Mouse (Mus musculus): ENCODE data around the gene Max.

DNA sequence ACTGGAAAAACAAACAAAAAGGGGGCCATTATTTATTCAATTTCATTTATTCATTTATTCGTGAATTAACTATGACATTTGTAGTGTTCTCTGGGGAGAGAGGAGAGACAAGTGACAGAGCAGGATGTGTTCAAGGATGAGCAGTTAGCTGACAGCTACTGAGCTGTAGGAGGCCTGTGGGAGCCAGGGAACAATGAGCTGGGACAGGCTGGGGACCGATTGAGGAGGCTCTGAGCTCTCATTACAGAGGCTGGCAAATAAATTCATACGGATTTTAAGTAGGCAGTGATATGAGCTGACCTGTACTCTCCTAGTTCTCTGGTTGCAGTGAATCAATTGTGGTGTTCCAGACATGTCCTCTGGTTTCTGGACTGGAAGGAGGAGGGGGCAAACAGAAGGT is 70.8 kb downstream of the Max start:
- TF ChIP-seq POLR2A (IDR thresholded peaks at IDR 0.05; ENCODE audit: extremely low read depth, insufficient read depth, low read length), result no peak
- no peak for TF ChIP-seq CTCF (IDR thresholded peaks at IDR 0.05; ENCODE audit: low read depth, low read length)
